Mouse (Mus musculus): ENCODE results near the gene Nr0b2. TPM values are rescaled to one million over a fixed set of nuclear protein-coding genes. Genes with fewer than 3 reads are reported as not detected.
A peak's percentile ranks its signal among the peaks of the same experiment; 100 is the strongest.

Gene Nr0b2
- polyA plus RNA-seq, 1 experiment = not detected

GRCm38 (mm10) chr4:133574843-133575202 lies 21.6 kb downstream of the Nr0b2 start:
- H3K27me3 ChIP-seq (ENCODE audit: control insufficient read depth, insufficient read depth, insufficient read length) = no peaks in the 10 kb centered on the region
- peaks cover 19% of the 10 kb centered on the region for H3K79me2 ChIP-seq (ENCODE audit: control insufficient read depth, insufficient read depth)
- peak overlapping the region; percentile 76 for H3K4me3 ChIP-seq (ENCODE audit: insufficient read depth, poor library complexity, severe bottlenecking)
- H3ac ChIP-seq (ENCODE audit: control insufficient read depth, insufficient read length, low read depth) = peak overlapping the region; percentile 95
- TF ChIP-seq CEBPB (IDR thresholded peaks at IDR 0.05; ENCODE audit: low read depth) (no peak), CTCF (IDR thresholded peaks at IDR 0.05; ENCODE audit: control insufficient read depth, insufficient read depth, insufficient read length) (no peak), FOSL1 (IDR thresholded peaks at IDR 0.05; ENCODE audit: insufficient read depth, low read length, poor library complexity, severe bottlenecking) (no peak), USF1 (IDR thresholded peaks at IDR 0.05; ENCODE audit: low read depth) (no peak), MYOG (IDR thresholded peaks at IDR 0.05; ENCODE audit: control insufficient read depth, extremely low read depth, insufficient read length) (no peak), MAX (IDR thresholded peaks at IDR 0.05) (no peak), MYOD1 (IDR thresholded peaks at IDR 0.05; ENCODE audit: control insufficient read depth, insufficient read length, low read depth) (no peak)
- peaks cover 12% of the 10 kb centered on the region for H3K36me3 ChIP-seq (ENCODE audit: control insufficient read depth, insufficient read depth)
- H3K79me3 ChIP-seq (ENCODE audit: low read depth) = no peaks in the 10 kb centered on the region

- H3K27me3 ChIP-seq (ENCODE audit: control insufficient read depth, insufficient read depth, insufficient read length) = no peaks in the 10 kb centered on the region
- H3K79me3 ChIP-seq (ENCODE audit: low read depth) = no peaks in the 10 kb centered on the region
- no peak for TF ChIP-seq FOSL1 (IDR thresholded peaks at IDR 0.05; ENCODE audit: insufficient read depth, low read length, poor library complexity, severe bottlenecking)
- TF ChIP-seq MYOD1 (IDR thresholded peaks at IDR 0.05; ENCODE audit: control insufficient read depth, insufficient read length, low read depth) = no peak
- no peak for TF ChIP-seq MYOG (IDR thresholded peaks at IDR 0.05; ENCODE audit: control insufficient read depth, extremely low read depth, insufficient read length)
- no peak for TF ChIP-seq CEBPB (IDR thresholded peaks at IDR 0.05; ENCODE audit: low read depth)
- no peak for TF ChIP-seq CTCF (IDR thresholded peaks at IDR 0.05; ENCODE audit: control insufficient read depth, insufficient read depth, insufficient read length)
- TF ChIP-seq USF1 (IDR thresholded peaks at IDR 0.05; ENCODE audit: low read depth) = no peak
- no peak for TF ChIP-seq MAX (IDR thresholded peaks at IDR 0.05)
- H3K36me3 ChIP-seq (ENCODE audit: control insufficient read depth, insufficient read depth) = peaks cover 27% of the 10 kb centered on the region
- peaks cover 19% of the 10 kb centered on the region for H3K79me2 ChIP-seq (ENCODE audit: control insufficient read depth, insufficient read depth)
- H3ac ChIP-seq (ENCODE audit: control insufficient read depth, insufficient read length, low read depth) = no peak overlapping the region
- H3K4me3 ChIP-seq (ENCODE audit: insufficient read depth, poor library complexity, severe bottlenecking) = no peak overlapping the region
These were observed 24.8 kb downstream of the Nr0b2 start for GRCm38 (mm10) chr4:133577983-133578382.

GRCm38 (mm10) chr4:133583690-133584058 lies 30.5 kb downstream of the Nr0b2 start:
- H3K4me3 ChIP-seq (ENCODE audit: insufficient read depth, poor library complexity, severe bottlenecking) = peak overlapping the region; percentile 80
- no peak for TF ChIP-seq CTCF (IDR thresholded peaks at IDR 0.05; ENCODE audit: control insufficient read depth, insufficient read depth, insufficient read length)
- TF ChIP-seq MYOG (IDR thresholded peaks at IDR 0.05; ENCODE audit: control insufficient read depth, extremely low read depth, insufficient read length) = no peak
- TF ChIP-seq MYOD1 (IDR thresholded peaks at IDR 0.05; ENCODE audit: control insufficient read depth, insufficient read length, low read depth) = no peak
- no peak for TF ChIP-seq MAX (IDR thresholded peaks at IDR 0.05)

GRCm38 (mm10) chr4:133584059-133584951 lies 31.1 kb downstream of the Nr0b2 start, which contains the start of gene Gpn2:
Gene Gpn2 (plus strand): TSS chr4:133584362.
- Histone ChIP-seq H3K79me3 (ENCODE audit: low read depth) (peaks cover 3% of the 10 kb centered on the region), H3K36me3 (ENCODE audit: control insufficient read depth, insufficient read depth) (peaks cover 40% of the 10 kb centered on the region), H3K4me3 (ENCODE audit: insufficient read depth, poor library complexity, severe bottlenecking) (peak within 1 kb of the TSS; percentile 80), H3ac (ENCODE audit: control insufficient read depth, insufficient read length, low read depth) (peak within 1 kb of the TSS; percentile 99), H3K27me3 (ENCODE audit: control insufficient read depth, insufficient read depth, insufficient read length) (no peaks in the 10 kb centered on the region), H3K79me2 (ENCODE audit: control insufficient read depth, insufficient read depth) (peaks cover 26% of the 10 kb centered on the region)
- no peak for TF ChIP-seq MAX (IDR thresholded peaks at IDR 0.05)
- TF ChIP-seq FOSL1 (IDR thresholded peaks at IDR 0.05; ENCODE audit: insufficient read depth, low read length, poor library complexity, severe bottlenecking) = no peak
- no peak for TF ChIP-seq MYOG (IDR thresholded peaks at IDR 0.05; ENCODE audit: control insufficient read depth, extremely low read depth, insufficient read length)

More at GRCm38 (mm10) chr4:133583690-133584058, 30.5 kb downstream of the Nr0b2 start:
- peaks cover 26% of the 10 kb centered on the region for H3K79me2 ChIP-seq (ENCODE audit: control insufficient read depth, insufficient read depth)
- H3K27me3 ChIP-seq (ENCODE audit: control insufficient read depth, insufficient read depth, insufficient read length) = no peaks in the 10 kb centered on the region
- peaks cover 3% of the 10 kb centered on the region for H3K79me3 ChIP-seq (ENCODE audit: low read depth)
- peaks cover 41% of the 10 kb centered on the region for H3K36me3 ChIP-seq (ENCODE audit: control insufficient read depth, insufficient read depth)
- peak overlapping the region; percentile 72 for H3ac ChIP-seq (ENCODE audit: control insufficient read depth, insufficient read length, low read depth)

GRCm38 (mm10) chr4:133592570-133592969 lies 39.4 kb downstream of the Nr0b2 start:
- TF ChIP-seq CTCF (IDR thresholded peaks at IDR 0.05; ENCODE audit: control insufficient read depth, insufficient read depth, insufficient read length) = peak; percentile 15
- no peak for TF ChIP-seq USF1 (IDR thresholded peaks at IDR 0.05; ENCODE audit: low read depth)
- H3ac ChIP-seq (ENCODE audit: control insufficient read depth, insufficient read length, low read depth) = no peak overlapping the region
- no peaks in the 10 kb centered on the region for H3K27me3 ChIP-seq (ENCODE audit: control insufficient read depth, insufficient read depth, insufficient read length)
- no peaks in the 10 kb centered on the region for H3K79me2 ChIP-seq (ENCODE audit: control insufficient read depth, insufficient read depth)
- H3K79me3 ChIP-seq (ENCODE audit: low read depth) = no peaks in the 10 kb centered on the region
- no peak overlapping the region for H3K4me3 ChIP-seq (ENCODE audit: insufficient read depth, poor library complexity, severe bottlenecking)
- peaks cover 16% of the 10 kb centered on the region for H3K36me3 ChIP-seq (ENCODE audit: control insufficient read depth, insufficient read depth)

GRCm38 (mm10) chr4:133595538-133595937 lies 42.4 kb downstream of the Nr0b2 start:
- H3ac ChIP-seq (ENCODE audit: control insufficient read depth, insufficient read length, low read depth) = no peak overlapping the region
- H3K79me2 ChIP-seq (ENCODE audit: control insufficient read depth, insufficient read depth) = no peaks in the 10 kb centered on the region
- no peaks in the 10 kb centered on the region for H3K79me3 ChIP-seq (ENCODE audit: low read depth)
- no peak for TF ChIP-seq MYOD1 (IDR thresholded peaks at IDR 0.05; ENCODE audit: control insufficient read depth, insufficient read length, low read depth)
- no peak for TF ChIP-seq MAX (IDR thresholded peaks at IDR 0.05)
- TF ChIP-seq CEBPB (IDR thresholded peaks at IDR 0.05; ENCODE audit: low read depth) = no peak
- TF ChIP-seq FOSL1 (IDR thresholded peaks at IDR 0.05; ENCODE audit: insufficient read depth, low read length, poor library complexity, severe bottlenecking) = no peak
- TF ChIP-seq CTCF (IDR thresholded peaks at IDR 0.05; ENCODE audit: control insufficient read depth, insufficient read depth, insufficient read length) = no peak
- no peak for TF ChIP-seq USF1 (IDR thresholded peaks at IDR 0.05; ENCODE audit: low read depth)
- no peak for TF ChIP-seq MYOG (IDR thresholded peaks at IDR 0.05; ENCODE audit: control insufficient read depth, extremely low read depth, insufficient read length)
- no peaks in the 10 kb centered on the region for H3K27me3 ChIP-seq (ENCODE audit: control insufficient read depth, insufficient read depth, insufficient read length)
- H3K36me3 ChIP-seq (ENCODE audit: control insufficient read depth, insufficient read depth) = peaks cover 5% of the 10 kb centered on the region
- no peak overlapping the region for H3K4me3 ChIP-seq (ENCODE audit: insufficient read depth, poor library complexity, severe bottlenecking)

Measured in C2C12 (cell line).